Mouse (Mus musculus) adrenal gland, postnatal 36 days (tissue): ENCODE measurements at regions not wholly inside any gene's neighbourhood (a gene's known extent, or its start where the extent isn't known, plus 50 kb on each side); places are given as distances from the start of the nearest gene placed in this dataset.
A peak's percentile ranks its signal among the peaks of the same experiment; 100 is the strongest.

ENCODE experiments used
- DNase-seq, 2 experiments: peaks; one replicate each; pipeline ENCODE4 v3.0.0; 2021; ENCODE audit warnings: mixed read lengths in 1 of 2

GRCm38 (mm10) chr15:6934564-6934980, 59.8 kb upstream of the Osmr start:
- DNase-seq: no peak

GRCm38 (mm10) chr15:6941491-6941890, 66.7 kb upstream of the Osmr start:
- DNase-seq: no peak

DNA sequence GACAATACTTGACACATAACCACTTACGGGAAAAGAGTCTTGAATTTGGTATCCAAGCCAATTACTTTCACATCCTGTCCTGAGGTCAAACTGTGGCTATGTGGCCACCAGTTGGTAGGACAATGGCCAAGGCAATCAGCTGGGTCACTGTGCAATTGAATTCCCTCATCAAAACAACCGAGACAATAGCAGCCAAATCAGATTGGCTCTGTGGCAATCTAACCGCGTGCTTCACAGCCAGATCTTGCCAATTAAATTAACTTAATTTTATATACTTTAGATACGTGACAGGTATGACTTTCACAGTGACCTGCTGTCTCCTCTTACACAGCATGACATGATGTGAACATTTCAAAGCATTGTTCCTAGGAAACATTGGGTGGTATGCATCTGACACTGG, 74.5 kb upstream of the Osmr start:
- DNase-seq: no peak

GRCm38 (mm10) chr15:6949686-6950085, 74.9 kb upstream of the Osmr start:
- DNase-seq: no peak

DNA sequence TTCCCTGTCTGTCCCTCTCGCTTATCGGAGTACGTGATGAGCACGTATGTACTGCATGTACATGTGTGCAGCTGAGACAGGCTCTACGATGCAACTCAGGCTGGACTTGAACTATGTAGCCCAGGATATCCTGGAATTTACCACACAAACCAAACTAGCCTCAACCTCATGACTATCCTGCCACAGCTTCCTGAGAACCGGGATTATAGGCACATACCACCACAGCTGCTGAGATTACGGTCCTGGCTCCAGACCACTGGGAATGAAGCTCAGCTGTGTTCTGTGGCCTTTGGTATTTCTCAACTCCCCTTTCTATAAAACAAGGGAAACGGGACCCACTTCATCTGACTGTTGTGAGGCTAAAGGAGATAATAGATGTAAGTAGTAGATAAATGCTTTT, 75.7 kb upstream of the Osmr start:
- DNase-seq: no peak

DNA sequence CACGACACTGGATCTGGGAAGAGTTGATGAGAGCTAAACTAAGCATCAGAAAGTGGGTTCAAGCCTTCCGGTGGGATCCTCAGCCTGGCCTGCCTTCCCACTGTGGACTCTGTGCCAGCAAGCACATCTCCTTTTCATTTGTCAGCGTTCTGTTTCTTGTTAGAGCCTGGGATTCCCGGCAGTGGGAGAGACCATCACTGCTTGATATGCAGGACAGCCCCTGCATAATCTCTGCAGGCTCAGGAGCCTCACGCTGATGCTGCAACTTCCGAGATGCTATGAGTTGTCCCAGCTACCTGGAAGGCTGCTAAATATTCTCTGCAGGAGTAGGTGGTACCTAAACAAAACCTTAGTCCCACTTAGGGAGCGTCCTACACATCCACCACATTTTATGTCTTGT, 78.8 kb upstream of the Osmr start:
- DNase-seq: no peak

GRCm38 (mm10) chr15:6953970-6954791, 79.4 kb upstream of the Osmr start:
- DNase-seq: no peak

DNA sequence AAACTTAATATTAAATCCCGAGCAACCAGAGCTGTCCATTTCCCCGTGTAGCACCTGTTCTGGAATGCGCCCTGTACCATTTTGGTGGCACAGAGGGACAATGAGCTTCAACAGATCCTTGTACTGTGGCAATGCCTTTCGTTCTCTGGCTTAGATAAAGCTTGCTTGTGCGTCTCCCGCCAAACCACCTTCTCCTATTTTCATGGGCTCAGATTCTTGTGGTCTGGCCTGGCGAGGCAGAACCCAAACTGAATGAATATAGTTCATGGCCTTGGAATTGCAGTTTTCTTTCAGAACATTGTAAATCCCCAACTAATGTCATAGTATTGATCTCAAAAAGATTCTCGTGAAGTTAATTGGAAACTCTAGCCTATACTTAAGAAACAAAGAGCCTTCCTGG, 85.1 kb upstream of the Osmr start:
- no peak for DNase-seq

- DNase-seq: peak; percentile 40 to 50
These were observed 86.3 kb upstream of the Osmr start for GRCm38 (mm10) chr15:6960753-6961746.

- DNase-seq: no peak
These were observed 89.9 kb upstream of the Osmr start for GRCm38 (mm10) chr15:6964635-6965034.

- no peak for DNase-seq
These were observed 90.7 kb upstream of the Osmr start for GRCm38 (mm10) chr15:6965446-6965845.

DNA sequence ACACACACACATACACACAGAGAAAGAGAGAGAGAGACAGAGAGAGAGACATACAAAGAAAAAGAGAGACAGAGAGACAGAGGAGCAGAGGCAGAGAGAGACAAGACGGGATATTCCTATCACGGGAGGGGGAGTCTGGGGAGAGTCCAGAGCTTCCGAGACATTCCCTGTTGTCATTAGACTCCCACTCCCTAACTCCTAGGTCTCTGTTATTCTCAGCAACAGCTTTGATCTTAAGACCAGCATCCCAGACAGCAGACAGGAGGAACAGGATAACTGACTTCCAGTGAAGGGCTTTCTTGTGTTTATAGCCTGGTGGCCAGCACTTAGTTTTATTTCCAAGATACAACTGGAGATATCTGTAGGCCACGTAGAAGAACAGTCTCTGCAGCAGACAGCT, 99.6 kb upstream of the Osmr start:
- DNase-seq: no peak

GRCm38 (mm10) chr15:6981430-6981829, 106.7 kb upstream of the Osmr start:
- DNase-seq: no peak

- DNase-seq: no peak
These were observed 107.1 kb upstream of the Lifr start for GRCm38 (mm10) chr15:6983320-6983719.

DNA sequence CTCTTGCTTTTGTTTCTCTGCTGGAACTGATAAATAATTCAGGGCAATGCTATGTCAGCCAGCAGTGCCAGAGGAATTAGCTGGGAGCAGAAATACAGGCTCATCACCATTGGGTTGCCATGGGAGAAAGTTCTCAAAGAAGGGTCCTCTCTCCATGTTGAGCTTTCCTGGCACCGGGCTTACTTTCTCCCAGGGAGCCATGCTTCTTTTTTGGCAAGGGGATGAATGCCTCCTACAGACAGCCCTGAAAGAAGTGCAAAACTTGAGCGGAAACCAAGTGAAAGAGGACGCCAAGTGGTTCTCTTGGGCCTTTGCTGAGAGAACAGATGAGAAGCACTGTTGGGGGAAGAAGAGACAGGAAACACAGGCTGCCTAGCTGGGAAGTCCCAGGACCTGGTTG, 102.2 kb upstream of the Lifr start:
- peak in 1 of 2 experiments; percentile 3 for DNase-seq

- no peak for DNase-seq
These were observed 101.3 kb upstream of the Lifr start for GRCm38 (mm10) chr15:6989094-6989493.

- DNase-seq: no peak
These were observed 97.2 kb upstream of the Lifr start for GRCm38 (mm10) chr15:6993226-6993625.

- DNase-seq: no peak
These were observed 95.2 kb upstream of the Lifr start for GRCm38 (mm10) chr15:6995246-6995645.

DNA sequence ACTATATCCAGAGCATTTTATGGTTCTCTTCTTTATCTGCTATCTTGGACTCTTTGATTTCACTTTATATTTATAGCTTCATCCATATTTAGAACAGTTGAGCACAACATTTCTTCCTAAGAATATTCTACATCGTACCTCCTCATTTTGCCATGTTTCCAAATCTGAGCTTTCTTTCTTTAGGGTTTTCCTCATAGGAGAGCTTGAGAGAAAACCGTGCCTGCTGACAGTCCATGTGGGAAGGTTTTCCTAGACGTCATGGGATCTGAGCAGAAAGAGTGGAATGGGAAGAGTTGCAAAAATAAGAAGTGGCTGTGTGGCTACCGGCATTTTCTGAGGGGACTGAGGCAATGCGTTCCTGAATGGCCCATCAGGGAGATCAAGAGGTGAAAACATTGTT, 92.5 kb upstream of the Lifr start:
- DNase-seq: no peak

DNA sequence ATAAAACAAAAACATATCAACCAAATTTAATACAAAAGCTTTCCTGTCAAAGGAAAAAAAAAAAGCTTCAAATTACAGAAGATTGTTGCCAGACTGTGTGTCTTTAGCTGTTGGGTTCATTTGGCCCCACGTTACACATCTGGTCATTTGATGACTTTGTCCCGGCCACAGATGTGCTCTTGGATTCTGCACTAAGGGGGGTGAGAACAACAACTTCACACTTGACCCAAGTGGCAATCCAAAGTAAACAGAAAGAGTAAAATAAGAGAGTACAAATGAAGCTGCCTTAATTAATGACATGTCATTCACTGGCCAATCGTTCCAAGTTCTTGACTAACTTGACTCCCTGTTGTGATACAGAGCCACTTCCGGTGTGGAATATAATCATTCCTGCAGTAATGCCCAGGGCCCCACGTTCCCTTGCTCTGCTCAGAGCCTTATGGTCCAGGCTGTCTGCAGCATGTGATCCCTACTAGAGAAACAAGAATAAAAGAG, 91.8 kb upstream of the Lifr start:
- no peak for DNase-seq

DNA sequence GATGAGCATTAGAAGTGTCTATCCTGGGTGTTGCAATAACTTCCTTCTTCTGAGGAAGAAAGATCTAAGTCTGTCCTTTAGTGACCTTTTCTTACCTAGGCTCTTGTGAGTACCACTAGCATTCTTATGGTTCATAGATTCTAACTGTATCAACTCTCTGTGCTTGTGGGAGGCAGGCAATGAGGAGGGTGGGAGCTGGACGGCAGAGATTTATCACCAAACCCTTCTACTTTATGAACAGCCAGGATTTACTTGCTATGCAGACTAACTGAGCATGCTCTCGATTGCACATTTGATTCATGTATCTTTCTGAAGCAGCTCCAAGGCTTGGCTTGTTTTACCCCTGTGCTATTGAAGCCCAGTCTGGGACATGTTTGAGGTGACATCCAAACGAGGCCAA, 90.7 kb upstream of the Lifr start:
- DNase-seq: no peak

DNA sequence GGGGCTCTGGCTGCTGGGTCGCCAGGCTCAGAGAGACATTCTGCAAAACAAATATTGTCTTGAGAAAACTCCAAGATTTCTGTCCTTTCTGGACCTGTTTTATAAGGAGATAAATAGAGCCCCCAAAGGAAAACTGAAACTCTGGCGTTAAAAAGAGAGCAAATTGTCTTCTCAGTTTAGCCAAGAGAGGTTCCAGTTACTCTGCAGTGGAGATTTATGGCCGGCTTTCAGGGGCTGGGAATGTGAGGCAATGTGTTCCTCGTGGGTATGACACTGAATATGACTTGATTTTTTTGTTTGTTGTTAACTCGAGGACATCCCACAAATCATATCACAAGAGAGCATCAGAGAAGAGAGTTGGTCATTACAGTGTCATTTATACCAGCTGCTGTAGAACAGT, 88.2 kb upstream of the Lifr start:
- peak in 1 of 2 experiments; percentile 8 for DNase-seq

GRCm38 (mm10) chr15:7003311-7003710, 87.1 kb upstream of the Lifr start:
- no peak for DNase-seq
